Mouse (Mus musculus): ENCODE measurements around the gene Pm20d2. TPM values are rescaled to one million over a fixed set of nuclear protein-coding genes. Genes with fewer than 3 reads are reported as not detected.

The Pm20d2 gene
- total RNA-seq, 4 experiments from 2014 or later = 8.5 to 10.9 (median 9.5) TPM

- peak; percentile 34 to 36 for DNase-seq (ENCODE audit: low spot score in 2 of 2)
Measured at GRCm38 (mm10) chr4:33124493-33124892, 65.0 kb downstream of the Pm20d2 start.

Other genes with a start within 250 kb of the Pm20d2 start
- gene Ankrd6, start 238.9 kb downstream of the Pm20d2 start, total RNA-seq (2022) = 10 to 100 TPM; 33.9 to 41.8 (median 34.3) TPM
- gene Rragd, start 206.7 kb downstream of the Pm20d2 start, total RNA-seq (2022) = 10 to 100 TPM; 60.6 to 67.8 (median 64.7) TPM
- 100 to 1,000 TPM; 102 to 112 (median 106) TPM for gene Ube2j1, start 158.3 kb downstream of the Pm20d2 start, total RNA-seq (2022)
- gene Gabrr2, start 126.7 kb downstream of the Pm20d2 start, total RNA-seq (2022) = 1 to 10 TPM in 1 of 4 experiments, under 1 TPM in 3; 0.23 to 1.4 (median 0.79) TPM
- gene Gabrr1, start 57.2 kb downstream of the Pm20d2 start, total RNA-seq (2022) = under 1 TPM in 2 of 4 experiments, not detected in 2; 0.14 to 0.31 TPM
- gene Srsf12, start 19.3 kb upstream of the Pm20d2 start, total RNA-seq (2022) = 10 to 100 TPM; 21.8 to 25.8 (median 24.5) TPM
- gene Pnrc1, start 100.4 kb upstream of the Pm20d2 start, total RNA-seq (2022) = 100 to 1,000 TPM; 127 to 141 (median 133) TPM
- gene Rngtt, start 120.6 kb upstream of the Pm20d2 start, total RNA-seq (2022) = 10 to 100 TPM; 25.7 to 32.6 (median 28.6) TPM